Comparison of ENCODE assay signal across 9 mouse cellular contexts in the genomic region with DNA sequence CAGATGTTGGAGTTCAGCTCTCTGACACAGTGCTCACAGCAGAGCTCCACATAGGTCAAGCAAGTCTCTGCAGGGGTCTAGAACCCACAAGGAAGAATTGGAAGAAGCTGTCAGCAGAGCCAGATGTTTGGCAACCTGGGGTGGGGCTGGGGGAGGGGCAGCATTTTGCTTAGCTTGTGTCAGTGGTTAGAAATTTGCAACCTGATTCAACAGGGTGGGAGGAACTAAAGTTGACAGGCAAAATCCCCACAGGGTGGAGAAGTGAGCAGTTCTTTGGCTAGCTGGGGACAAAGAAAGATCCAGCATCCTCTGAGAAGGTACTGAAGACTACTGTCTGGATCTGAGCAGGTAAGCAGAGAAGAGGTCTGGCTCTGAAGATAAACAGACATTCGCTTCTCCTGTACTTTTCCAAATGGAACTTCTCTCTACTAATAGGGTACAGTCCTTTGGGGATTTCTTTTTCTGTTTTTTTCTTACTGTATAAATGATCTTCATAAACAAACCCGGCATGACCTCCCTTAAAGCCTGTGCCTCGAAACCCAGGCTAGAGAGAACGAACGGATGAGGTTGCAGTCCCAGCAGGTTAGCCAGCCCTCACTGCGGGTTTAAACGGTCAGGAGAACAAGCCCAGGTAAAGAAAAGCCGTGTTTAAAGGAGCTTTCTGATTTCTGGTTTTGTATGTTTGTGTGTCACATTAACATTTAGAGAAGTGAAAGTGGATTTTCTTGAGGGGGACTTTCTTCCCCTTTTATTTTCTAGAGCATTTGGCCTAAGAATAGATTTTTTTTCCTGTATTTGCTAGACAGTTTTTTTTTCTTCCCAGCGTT. TPM values are rescaled to one million over a fixed set of nuclear protein-coding genes. Genes with fewer than 3 reads are reported as not detected.
DNase-seq lines count a peak whose midpoint lies in the region; ATAC-seq and TF ChIP-seq lines count a peak whose summit lies in the region.
"Had no signal": no experiment of that assay in that cellular context is flagged by ENCODE, and none has a peak within 500 bp of the region (broad histone marks: within the 10 kb centered on the region; RNA-seq: fewer than 3 reads in every experiment).

A gene (plus strand): TSS at position 268 of the 827 bp plus-strand sequence.

- no peak for TF ChIP-seq POLR2A in lung, adult 2 months (IDR thresholded peaks at IDR 0.05; ENCODE audit: borderline replicate concordance, extremely low read depth, low read depth, low read length)

- H3K4me1 ChIP-seq in neural tube, embryonic 15.5 days: no peaks in the 10 kb centered on the region
- H3K4me1 ChIP-seq in lung, adult 2 months (ENCODE audit: control insufficient read depth, insufficient read depth, low read length): no peaks in the 10 kb centered on the region

- H3K9ac ChIP-seq in neural tube, embryonic 15.5 days (replicated peaks): no peak within 1 kb of the TSS

- 38% methylated on average over 9 of the region's 9 CpGs for WGBS in neural tube, embryonic 15.5 days
- 22% methylated on average over 9 of the region's 9 CpGs for WGBS in lung, adult 2 months

- TF ChIP-seq CTCF in lung, adult 2 months (IDR thresholded peaks at IDR 0.05; ENCODE audit: insufficient read depth, low read length): no peak
- TF ChIP-seq CTCF in left cerebral cortex, adult 2 months (IDR thresholded peaks at IDR 0.05): no peak

- H3K4me3 ChIP-seq in neural tube, embryonic 15.5 days (replicated peaks): no peak within 1 kb of the TSS
- H3K4me3 ChIP-seq in lung, adult 2 months (replicated peaks; ENCODE audit: extremely low read depth, low read depth, low read length): peak within 1 kb of the TSS; percentile 41
- H3K4me3 ChIP-seq in left cerebral cortex, adult 2 months: no peak within 1 kb of the TSS

- intact Hi-C loops in left cerebral cortex, postnatal 25 days (cut with DNase I): no loop called here
- intact Hi-C loops in left cerebral cortex, adult 2 months (cut with DNase I): no loop called here

- no peak within 1 kb of the TSS for H3K27ac ChIP-seq in neural tube, embryonic 15.5 days (replicated peaks)
- no peak within 1 kb of the TSS for H3K27ac ChIP-seq in left cerebral cortex, adult 2 months

- no peaks in the 10 kb centered on the region for H3K9me3 ChIP-seq in neural tube, embryonic 15.5 days (replicated peaks)

- DNase-seq in neural tube, embryonic 10.5 days (ENCODE audit: extremely low spot score, low spot score): peak; percentile 39
- peak; percentile 47 for DNase-seq in kidney, adult 11 months
- no peak for DNase-seq in lung, adult 2 months
- no peak for DNase-seq in gastrocnemius, adult 18-20 months (ENCODE audit: low spot score)
- DNase-seq in left cerebral cortex, postnatal 25 days (ENCODE audit: low spot score in 2 of 2): no peak
- no peak for DNase-seq in left cerebral cortex, adult 2 months (ENCODE audit: extremely low spot score in 1 of 2, low spot score in 2 of 2)
- DNase-seq: gastrocnemius, postnatal 10 days had no signal

- no peak within 1 kb of the TSS for H3K4me2 ChIP-seq in neural tube, embryonic 15.5 days

- H3K27me3 ChIP-seq in neural tube, embryonic 15.5 days (replicated peaks): no peaks in the 10 kb centered on the region

- H3K36me3 ChIP-seq in neural tube, embryonic 15.5 days: no peaks in the 10 kb centered on the region

- no peak for ATAC-seq in neural tube, embryonic 15.5 days (ENCODE audit: low FRiP score)
- ATAC-seq in inflammation-experienced regulatory T-cells, adult 6 months: no peak

RNA-seq across cellular contexts. Expression of the gene that starts here (rescaled TPM):
- polyA plus RNA-seq in neural tube, embryonic 15.5 days (2015; fragmentation: Nextera tagmentation; extraction: Ambion mirVana): 0.31 and 0.77 TPM in 2 replicates
- polyA plus RNA-seq in lung, adult 2 months (2012; rRNA removed): 0.44 and 0.85 TPM in 2 replicates
- not detected for total RNA-seq in gastrocnemius, adult 18-20 months (2021)
- 1 to 10 TPM; 1.2 to 1.5 (median 1.4) TPM for polyA plus RNA-seq in inflammation-experienced regulatory T-cells, adult 6 months (2017; shearing (Covaris generic))
- under 1 TPM; 0.11 to 0.21 TPM for total RNA-seq in left cerebral cortex, postnatal 25 days (2021)
- not detected for total RNA-seq in left cerebral cortex, adult 2 months (2021)
- total RNA-seq: gastrocnemius, postnatal 10 days had no signal

Comparison
In these comparisons a context has a peak if more than half of its experiments do, and no peak if none do; other contexts are left out.
1. DNase-seq: peak in neural tube, embryonic 10.5 days (single experiment) and kidney, adult 11 months (single experiment); none in lung, adult 2 months (single experiment), gastrocnemius, adult 18-20 months (single experiment), left cerebral cortex, postnatal 25 days (0 of 2) and left cerebral cortex, adult 2 months (0 of 2).